Mouse (Mus musculus): ENCODE measurements at regions not wholly inside any gene's neighbourhood (a gene's known extent, or its start where the extent isn't known, plus 50 kb on each side); places are given as distances from the start of the nearest gene placed in this dataset.

- no peak for DNase-seq
These were observed 66.4 kb upstream of the Tas2r119 start for GRCm38 (mm10) chr15:32110659-32111058.

Data from B cell, adult 2 months (primary cell).